Mouse (Mus musculus) liver, postnatal 0 days (tissue): ENCODE results near the gene Fgd6. TPM values are rescaled to one million over a fixed set of nuclear protein-coding genes. Genes with fewer than 3 reads are reported as not detected.

Source experiments
- ATAC-seq: fragments of 200-750 bp; cut with Nextera tagmentation; 2 replicates; pipeline ENCODE4 v1.8.0; 2017; ENCODE audit warnings: mild to moderate bottlenecking, moderate library complexity
- DNase-seq: peaks from one replicate; pipeline ENCODE4 v3.0.0-alpha.2; 2016
- H3K27ac ChIP-seq: fragments of 300-500 bp; sonication (generic); 2 replicates; pipeline ENCODE4 v1.5.1; 2014; ENCODE audit warnings: antibody characterized with exemption, moderate library complexity, mild to moderate bottlenecking, low read depth
- H3K27me3 ChIP-seq: fragments of 300-500 bp; sonication (generic); 2 replicates; pipeline ENCODE4 v1.6.1; 2014; ENCODE audit warnings: low read length, control low read depth, mixed read lengths; ENCODE audit not compliant: insufficient read depth
- H3K36me3 ChIP-seq: fragments of 300-500 bp; sonication (generic); replicated peaks from 2 replicates; pipeline ENCODE4 v1.6.1; 2014; ENCODE audit warnings: mild to moderate bottlenecking, control low read depth, low read length, moderate library complexity, mixed read lengths; ENCODE audit not compliant: insufficient read depth
- H3K4me1 ChIP-seq: fragments of 300-500 bp; sonication (generic); 2 replicates; pipeline ENCODE4 v1.6.1; 2014; ENCODE audit warnings: antibody characterized with exemption, mild to moderate bottlenecking, control low read depth; ENCODE audit not compliant: insufficient read depth
- H3K4me2 ChIP-seq: fragments of 300-500 bp; sonication (generic); 2 replicates; pipeline ENCODE4 v1.6.1; 2014; ENCODE audit warnings: low read depth, mild to moderate bottlenecking, low read length, moderate library complexity, mixed read lengths
- H3K4me3 ChIP-seq: fragments of 300-500 bp; sonication (generic); 2 replicates; pipeline ENCODE4 v1.5.1; 2014; ENCODE audit warnings: low read depth, low read length
- H3K9ac ChIP-seq: fragments of 300-500 bp; sonication (generic); replicated peaks from 2 replicates; pipeline ENCODE4 v1.6.1; 2014; ENCODE audit warnings: mild to moderate bottlenecking, moderate library complexity
- H3K9me3 ChIP-seq: fragments of 300-500 bp; sonication (generic); 2 replicates; pipeline ENCODE4 v1.6.1; 2016; ENCODE audit warnings: mild to moderate bottlenecking, control low read depth, low read length, mixed read lengths
- CTCF ChIP-seq: sonication (generic); IDR thresholded peaks from 2 replicates; pipeline ENCODE4 v1.5.1; 2016; ENCODE audit warnings: antibody characterized with exemption, low read depth
- EP300 ChIP-seq: IDR thresholded peaks from 2 replicates; pipeline ENCODE4 v1.6.1; 2016; ENCODE audit warnings: antibody characterized with exemption, low read depth, mild to moderate bottlenecking
- WGBS: fragments of 180-500 bp; shearing (Covaris S2); extraction: QIAGEN DNeasy Blood & Tissue Kit; methylation state at CpG from one replicate; pipeline ENCODE4 v1.1.7; 2014; ENCODE audit not compliant: insufficient replicate concordance; 5-methylcytosine and 5-hydroxymethylcytosine counted together
- polyA plus RNA-seq: library from polyadenylated mRNA; unstranded; fragments of >200 nt; fragmentation: Nextera tagmentation; extraction: Ambion mirVana; gene quantifications from 2 replicates; pipeline ENCODE4 v1.2.1, GENCODE M21; 2015

The Fgd6 gene
- polyA plus RNA-seq, 1 experiment from 2014 or later = 2.4 TPM

- Histone ChIP-seq H3K4me1 (peaks cover 17% of the 10 kb centered on the region), H3K4me2 (no peak overlapping the region), H3K27me3 (no peaks in the 10 kb centered on the region), H3K36me3 (0 out of 2 replicates have a peak, but pooled peaks cover 3% of the 10 kb centered on the region), H3K9me3 (no peaks in the 10 kb centered on the region), H3K4me3 (no peak overlapping the region), H3K27ac (no peak overlapping the region), H3K9ac (no peak overlapping the region)
- 77% methylated on average over 5 of the region's 5 CpGs for WGBS
- no peak for ATAC-seq
- no peak for DNase-seq
- TF ChIP-seq EP300 = no peak
These were observed 26.6 kb downstream of the Fgd6 start for GRCm38 (mm10) chr10:94062357-94062756.

- no peak overlapping the region for H3K27ac ChIP-seq
- ATAC-seq (no peak), DNase-seq (no peak)
- 0 out of 2 replicates have a peak, but pooled peaks cover 3% of the 10 kb centered on the region for H3K36me3 ChIP-seq
- no peak overlapping the region for H3K4me2 ChIP-seq
- no peak for TF ChIP-seq CTCF
- no peak overlapping the region for H3K4me3 ChIP-seq
- WGBS = 81% methylated on average over 3 of the region's 3 CpGs
- H3K27me3 ChIP-seq = no peaks in the 10 kb centered on the region
- no peak overlapping the region for H3K9ac ChIP-seq
- peaks cover 14% of the 10 kb centered on the region for H3K4me1 ChIP-seq
- H3K9me3 ChIP-seq = no peaks in the 10 kb centered on the region
These were observed 31.1 kb downstream of the Fgd6 start for GRCm38 (mm10) chr10:94066896-94067295.

GRCm38 (mm10) chr10:94068701-94069100 is 32.9 kb downstream of the Fgd6 start:
- 66% methylated on average over 5 of the region's 5 CpGs for WGBS
- H3K4me3 ChIP-seq = no peak overlapping the region
- no peaks in the 10 kb centered on the region for H3K27me3 ChIP-seq
- peak overlapping the region; percentile 75 for H3K27ac ChIP-seq
- H3K9me3 ChIP-seq = no peaks in the 10 kb centered on the region
- ATAC-seq (peak; percentile 86), DNase-seq (peak; percentile 65)
- TF ChIP-seq CTCF = peak; percentile 11; the same call in 1 of the 2 replicates
- TF ChIP-seq EP300 = no peak; the same call in 1 of the 2 replicates
- H3K4me2 ChIP-seq = no peak overlapping the region
- H3K4me1 ChIP-seq = peaks cover 28% of the 10 kb centered on the region
- H3K9ac ChIP-seq = no peak overlapping the region
- 0 out of 2 replicates have a peak, but pooled peaks cover 3% of the 10 kb centered on the region for H3K36me3 ChIP-seq

GRCm38 (mm10) chr10:94071641-94072040 is 35.8 kb downstream of the Fgd6 start:
- H3K36me3 ChIP-seq = peaks cover 8% of the 10 kb centered on the region; the same call in 1 of the 2 replicates
- no peak for DNase-seq
- H3K9ac ChIP-seq = no peak overlapping the region
- TF ChIP-seq EP300 = no peak
- TF ChIP-seq CTCF = no peak
- H3K4me2 ChIP-seq = peak overlapping the region; percentile 50; the same call in 1 of the 2 replicates
- H3K9me3 ChIP-seq = no peaks in the 10 kb centered on the region
- ATAC-seq = no peak
- no peaks in the 10 kb centered on the region for H3K27me3 ChIP-seq
- H3K27ac ChIP-seq = peak overlapping the region; percentile 88
- WGBS = 56% methylated on average over 7 of the region's 7 CpGs
- H3K4me3 ChIP-seq = no peak overlapping the region
- peaks cover 28% of the 10 kb centered on the region for H3K4me1 ChIP-seq

- H3K4me1 ChIP-seq = peaks cover 31% of the 10 kb centered on the region
- WGBS = 32% methylated on average over 10 of the region's 10 CpGs
- H3K4me2 ChIP-seq = peak overlapping the region; percentile 50
- ATAC-seq (peak; percentile 70), DNase-seq (peak; percentile 67)
- H3K9me3 ChIP-seq = no peaks in the 10 kb centered on the region
- H3K36me3 ChIP-seq = peaks cover 6% of the 10 kb centered on the region; the same call in 1 of the 2 replicates
- 0 out of 2 replicates have a peak overlapping the region, but pooled peaks have one; percentile 4 for H3K9ac ChIP-seq
- no peaks in the 10 kb centered on the region for H3K27me3 ChIP-seq
- 0 out of 2 replicates have a peak, but pooled peaks have one; percentile 41 for TF ChIP-seq EP300
- no peak for TF ChIP-seq CTCF
- H3K4me3 ChIP-seq = no peak overlapping the region
- peak overlapping the region; percentile 88 for H3K27ac ChIP-seq
These were observed 36.6 kb downstream of the Fgd6 start for GRCm38 (mm10) chr10:94072261-94072915.

- H3K4me1 ChIP-seq = peaks cover 31% of the 10 kb centered on the region
- peak overlapping the region; percentile 50 for H3K4me2 ChIP-seq
- no peak for TF ChIP-seq CTCF
- peak; percentile 90 for TF ChIP-seq EP300
- H3K9me3 ChIP-seq = no peaks in the 10 kb centered on the region
- H3K27ac ChIP-seq = peak overlapping the region; percentile 88
- WGBS = 74% methylated on average over 4 of the region's 4 CpGs
- DNase-seq = no peak
- peaks cover 6% of the 10 kb centered on the region; the same call in 1 of the 2 replicates for H3K36me3 ChIP-seq
- peak overlapping the region; percentile 1; the same call in 1 of the 2 replicates for H3K9ac ChIP-seq
- peak; percentile 74 for ATAC-seq
- H3K27me3 ChIP-seq = no peaks in the 10 kb centered on the region
- no peak overlapping the region for H3K4me3 ChIP-seq
These were observed 37.2 kb downstream of the Fgd6 start for GRCm38 (mm10) chr10:94072916-94073465.
